Mouse (Mus musculus) thymus, adult 2 months (tissue): Measurements from ENCODE around the gene Vwc2. TPM values are rescaled to one million over a fixed set of nuclear protein-coding genes. Genes with fewer than 3 reads are reported as not detected.

Experiments used
- DNase-seq: peaks from one replicate; pipeline ENCODE4 v3.0.0; 2021
- H3K27ac ChIP-seq: fragments of 200-500 bp; 2 replicates; pipeline ENCODE4 v1.5.1; 2012; ENCODE audit warnings: low read length, control low read depth; ENCODE audit not compliant: control insufficient read depth, insufficient read depth
- H3K27me3 ChIP-seq: fragments of 200-500 bp; 2 replicates; pipeline ENCODE4 v1.6.1; 2012; ENCODE audit warnings: mild to moderate bottlenecking, low read length, moderate library complexity, mixed read lengths; ENCODE audit not compliant: control insufficient read depth, insufficient read depth
- H3K36me3 ChIP-seq: fragments of 200-500 bp; 2 replicates; pipeline ENCODE4 v1.6.1; 2012; ENCODE audit warnings: mild to moderate bottlenecking, low read length, moderate library complexity; ENCODE audit not compliant: control insufficient read depth, insufficient read depth
- H3K4me1 ChIP-seq: fragments of 200-500 bp; replicated peaks from 2 replicates; pipeline ENCODE4 v1.6.1; 2012; ENCODE audit warnings: low read length; ENCODE audit not compliant: control insufficient read depth, insufficient read depth
- H3K4me3 ChIP-seq: fragments of 200-500 bp; 2 replicates; pipeline ENCODE4 v1.5.1; 2012; ENCODE audit warnings: mild to moderate bottlenecking, low read length, control low read depth, moderate library complexity; ENCODE audit not compliant: control insufficient read depth, insufficient read depth
- CTCF ChIP-seq: fragments of 200-500 bp; IDR thresholded peaks from 2 replicates; pipeline ENCODE4 v1.5.1; 2012; ENCODE audit warnings: mild to moderate bottlenecking, control low read depth, low read length, moderate library complexity, borderline replicate concordance; ENCODE audit not compliant: control insufficient read depth, poor library complexity, insufficient read depth; ENCODE audit errors: extremely low read depth
- POLR2A ChIP-seq: fragments of 200-500 bp; IDR thresholded peaks from 2 replicates; pipeline ENCODE4 v1.6.1; 2012; ENCODE audit warnings: mild to moderate bottlenecking, low read length, control low read depth, moderate library complexity; ENCODE audit not compliant: control insufficient read depth, poor library complexity, insufficient read depth; ENCODE audit errors: extremely low read depth
- WGBS: fragments of 180-500 bp; shearing (Covaris S2); methylation state at CpG from one replicate; pipeline ENCODE4 v1.1.7; 2018; 5-methylcytosine and 5-hydroxymethylcytosine counted together
- polyA plus RNA-seq: library from polyadenylated mRNA; depleted of rRNA; stranded (reverse); fragments of >200 nt; gene quantifications from 2 replicates; pipeline ENCODE4 v1.2.3, GENCODE M21; 2012

Gene Vwc2
- polyA plus RNA-seq, 1 experiment = 0.20 TPM

GRCm38 (mm10) chr11:11131414-11132077, 17.5 kb downstream of the Vwc2 start:
- TF ChIP-seq CTCF (no peak), POLR2A (no peak)
- no peak overlapping the region for H3K4me3 ChIP-seq

DNA sequence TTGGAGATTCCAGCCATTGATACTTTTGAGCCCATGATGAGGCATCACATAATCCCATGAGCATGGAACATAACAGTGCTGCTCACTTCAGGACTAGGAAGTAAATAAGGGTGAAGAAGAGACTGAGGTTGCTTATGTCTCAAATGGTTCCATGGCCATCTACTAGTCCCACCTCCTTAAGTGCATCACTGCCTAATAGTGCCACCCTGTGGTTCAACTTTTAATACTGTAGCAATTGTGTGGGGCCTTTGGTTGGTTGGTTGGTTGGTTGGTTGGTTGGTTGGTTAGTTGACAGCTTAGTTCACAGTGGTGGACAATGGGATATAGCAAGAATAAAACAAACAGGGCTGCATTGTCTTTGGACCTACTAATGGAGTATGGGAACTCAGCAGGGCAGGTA, 26.6 kb downstream of the Vwc2 start:
- no peaks in the 10 kb centered on the region for H3K27me3 ChIP-seq
- H3K4me3 ChIP-seq = no peak overlapping the region
- no peaks in the 10 kb centered on the region for H3K4me1 ChIP-seq
- no peak overlapping the region for H3K27ac ChIP-seq
- no peak for TF ChIP-seq POLR2A
- no peak for TF ChIP-seq CTCF
- H3K36me3 ChIP-seq = no peaks in the 10 kb centered on the region
- no peak for DNase-seq

More at GRCm38 (mm10) chr11:11131414-11132077, 17.5 kb downstream of the Vwc2 start:
- no peak for DNase-seq
- 54% methylated on average over 14 of the region's 14 CpGs for WGBS
- H3K36me3 ChIP-seq = no peaks in the 10 kb centered on the region
- no peaks in the 10 kb centered on the region for H3K4me1 ChIP-seq
- no peak overlapping the region for H3K27ac ChIP-seq
- H3K27me3 ChIP-seq = no peaks in the 10 kb centered on the region

DNA sequence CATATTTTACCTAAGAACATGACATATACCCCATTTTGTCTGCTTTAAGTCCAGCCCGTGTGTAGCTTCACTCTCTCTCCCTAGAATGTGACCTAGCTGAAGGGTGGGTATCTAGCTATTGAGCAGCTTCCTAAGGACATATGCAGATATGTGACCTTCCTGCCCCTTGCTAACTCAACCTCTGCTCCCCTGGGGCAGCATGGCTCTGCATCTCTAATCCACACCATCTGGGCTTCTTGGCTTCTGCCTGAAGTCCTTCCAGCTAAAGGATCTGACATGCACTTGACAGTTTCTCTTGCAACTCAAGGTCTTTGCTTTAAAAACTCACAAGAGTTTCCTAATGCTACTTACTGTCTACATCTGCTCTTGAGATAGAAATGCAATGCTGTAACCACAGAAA, 38.7 kb downstream of the Vwc2 start:
- Histone ChIP-seq H3K4me1 (no peaks in the 10 kb centered on the region), H3K4me3 (no peak overlapping the region), H3K36me3 (no peaks in the 10 kb centered on the region), H3K27ac (no peak overlapping the region), H3K27me3 (no peaks in the 10 kb centered on the region)
- WGBS = 74% methylated on average over 1 of the region's 1 CpGs
- TF ChIP-seq CTCF (no peak), POLR2A (no peak)
- no peak for DNase-seq

DNA sequence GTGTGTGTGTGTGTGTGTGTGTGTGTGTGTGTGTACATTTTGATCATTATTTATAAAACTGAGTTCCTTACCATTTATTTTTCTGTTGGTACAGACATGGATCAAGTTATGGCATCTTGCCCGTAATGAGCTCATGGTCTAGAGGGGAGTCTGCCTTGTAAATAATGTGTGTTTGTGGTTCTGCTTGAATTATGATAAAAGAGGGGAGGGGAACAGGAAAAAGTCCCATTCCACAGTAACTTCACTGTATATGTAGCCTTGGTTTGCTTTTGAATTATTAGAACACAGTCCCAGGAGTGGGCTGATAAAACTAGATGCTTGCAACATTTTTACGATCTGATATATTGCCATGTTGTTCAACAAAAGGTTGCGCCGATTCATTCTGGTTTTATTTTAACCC, 57.4 kb downstream of the Vwc2 start:
- TF ChIP-seq CTCF (no peak), POLR2A (no peak)
- H3K36me3 ChIP-seq = no peaks in the 10 kb centered on the region
- WGBS = 94% methylated on average over 4 of the region's 4 CpGs

GRCm38 (mm10) chr11:11175259-11175658, 61.2 kb downstream of the Vwc2 start:
- Histone ChIP-seq H3K27ac (no peak overlapping the region), H3K27me3 (no peaks in the 10 kb centered on the region), H3K36me3 (no peaks in the 10 kb centered on the region), H3K4me3 (no peak overlapping the region), H3K4me1 (no peaks in the 10 kb centered on the region)
- no peak for TF ChIP-seq CTCF
- TF ChIP-seq POLR2A = no peak
- DNase-seq = no peak
- 89% methylated on average over 2 of the region's 2 CpGs for WGBS

More for the DNA sequence above, 57.4 kb downstream of the Vwc2 start:
- DNase-seq = no peak
- Histone ChIP-seq H3K27me3 (no peaks in the 10 kb centered on the region), H3K27ac (no peak overlapping the region), H3K4me3 (no peak overlapping the region), H3K4me1 (no peaks in the 10 kb centered on the region)

GRCm38 (mm10) chr11:11182705-11183104, 68.7 kb downstream of the Vwc2 start:
- Histone ChIP-seq H3K27me3 (no peaks in the 10 kb centered on the region), H3K36me3 (no peaks in the 10 kb centered on the region), H3K4me3 (no peak overlapping the region), H3K4me1 (no peaks in the 10 kb centered on the region), H3K27ac (no peak overlapping the region)
- 82% methylated on average over 2 of the region's 2 CpGs for WGBS
- no peak for DNase-seq
- TF ChIP-seq CTCF (no peak), POLR2A (no peak)

DNA sequence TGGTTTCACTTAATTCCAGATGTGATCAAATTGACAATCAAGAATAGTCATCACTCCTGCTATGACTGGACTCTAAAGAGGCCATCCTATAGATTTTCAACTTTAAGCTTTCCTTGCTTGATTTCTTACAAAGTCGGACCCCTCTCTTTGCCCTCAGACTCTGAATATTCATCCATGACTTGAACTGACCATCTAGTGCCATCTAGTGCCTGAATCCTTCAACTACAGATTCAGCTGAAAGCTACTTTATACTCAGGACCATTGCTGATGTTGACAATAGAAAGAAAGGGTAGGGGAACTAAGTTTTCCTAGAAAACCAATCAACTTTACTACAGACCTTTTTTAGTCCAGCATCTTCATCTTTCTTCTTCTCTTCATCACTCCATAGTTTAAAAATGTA, 109.1 kb downstream of the Vwc2 start:
- no peaks in the 10 kb centered on the region for H3K4me1 ChIP-seq
- DNase-seq = no peak
- no peaks in the 10 kb centered on the region for H3K36me3 ChIP-seq
- no peak overlapping the region for H3K27ac ChIP-seq
- TF ChIP-seq CTCF = no peak
- no peak for TF ChIP-seq POLR2A
- H3K27me3 ChIP-seq = no peaks in the 10 kb centered on the region
- WGBS = 10% methylated on average over 1 of the region's 1 CpGs
- H3K4me3 ChIP-seq = no peak overlapping the region
